In the genomic region with DNA sequence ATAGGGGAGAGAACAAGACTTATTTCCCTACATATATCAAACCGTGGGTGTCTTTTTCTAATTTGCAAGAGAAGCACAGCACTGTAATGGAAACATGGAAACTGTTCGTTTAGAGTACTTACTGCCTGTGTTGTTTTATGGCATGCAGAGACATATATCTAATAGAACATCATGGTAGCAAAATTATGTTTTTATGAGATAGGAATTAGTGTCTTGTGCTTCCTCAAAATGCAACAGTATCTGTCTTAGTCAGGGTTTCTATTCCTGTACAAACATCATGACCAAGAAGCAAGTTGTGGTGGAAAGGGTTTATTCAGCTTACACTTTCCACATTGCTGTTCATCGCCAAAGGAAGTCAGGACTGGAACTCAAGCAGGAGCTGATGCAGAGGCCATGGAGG, we compare ENCODE assay signal across 23 mouse cellular contexts. TPM values are rescaled to one million over a fixed set of nuclear protein-coding genes. Genes with fewer than 3 reads are reported as not detected.
DNase-seq lines count a peak whose midpoint lies in the region; ATAC-seq and TF ChIP-seq lines count a peak whose summit lies in the region.
"Had no signal": no experiment of that assay in that cellular context is flagged by ENCODE, and none has a peak within 500 bp of the region (broad histone marks: within the 10 kb centered on the region; RNA-seq: fewer than 3 reads in every experiment).

No protein-coding gene starts in this region.

- peak overlapping the region; percentile 41; the same call in 1 of the 2 replicates for H3K27ac ChIP-seq in forebrain, embryonic 10.5 days
- no peak overlapping the region for H3K27ac ChIP-seq in forebrain, embryonic 14.5 days (ENCODE audit: low read depth, low read length)
- H3K27ac ChIP-seq in MEL (ENCODE audit: control insufficient read depth, low read depth, low read length), result peak overlapping the region; percentile 98
- peak overlapping the region; percentile 36 for H3K27ac ChIP-seq in macrophage
- H3K27ac ChIP-seq: embryonic facial prominence, embryonic 15.5 days; limb, embryonic 13.5 days; lung, embryonic 15.5 days; midbrain, embryonic 13.5 days; neural tube, embryonic 12.5 days had no signal

- no peak overlapping the region for H3K9ac ChIP-seq in forebrain, embryonic 14.5 days (ENCODE audit: low read length)
- peak overlapping the region; percentile 53 for H3K9ac ChIP-seq in MEL (ENCODE audit: control insufficient read depth, low read depth, low read length, poor library complexity, severe bottlenecking)
- H3K9ac ChIP-seq: embryonic facial prominence, embryonic 15.5 days; forebrain, embryonic 12.5 days; limb, embryonic 13.5 days; lung, embryonic 15.5 days; midbrain, embryonic 13.5 days; neural tube, embryonic 12.5 days had no signal

- H3K27me3 ChIP-seq in forebrain, embryonic 10.5 days (ENCODE audit: poor library complexity, severe bottlenecking), result peaks cover 11% of the 10 kb centered on the region
- H3K27me3 ChIP-seq in forebrain, embryonic 14.5 days (replicated peaks; ENCODE audit: control insufficient read depth, insufficient read depth, low read length), result no peaks in the 10 kb centered on the region
- H3K27me3 ChIP-seq in MEL (ENCODE audit: control insufficient read depth in 1 of 2, insufficient read depth in 2 of 2, low read length in 2 of 2), result no peaks in the 10 kb centered on the region
- no peaks in the 10 kb centered on the region for H3K27me3 ChIP-seq in erythroblast, embryonic 14.5 days (ENCODE audit: control insufficient read depth)
- H3K27me3 ChIP-seq: embryonic facial prominence, embryonic 15.5 days; forebrain, embryonic 12.5 days; lung, embryonic 15.5 days; neural tube, embryonic 12.5 days had no signal

- H3K36me3 ChIP-seq in forebrain, embryonic 10.5 days (replicated peaks), result no peaks in the 10 kb centered on the region
- H3K36me3 ChIP-seq in forebrain, embryonic 14.5 days (ENCODE audit: control insufficient read depth, insufficient read depth, low read length), result no peaks in the 10 kb centered on the region
- peaks cover 0 to 58% of the 10 kb centered on the region in 2 experiments; a peak in 2 of 4 replicates for H3K36me3 ChIP-seq in MEL (ENCODE audit: control insufficient read depth in 1 of 2, insufficient read depth in 2 of 2, low read length in 2 of 2)
- peaks cover 94% of the 10 kb centered on the region for H3K36me3 ChIP-seq in erythroblast, embryonic 14.5 days (ENCODE audit: control insufficient read depth)
- H3K36me3 ChIP-seq in macrophage (ENCODE audit: inconsistent target), result no peaks in the 10 kb centered on the region
- H3K36me3 ChIP-seq: embryonic facial prominence, embryonic 15.5 days; forebrain, embryonic 12.5 days; limb, embryonic 13.5 days; lung, embryonic 15.5 days; midbrain, embryonic 13.5 days; neural tube, embryonic 12.5 days had no signal

- H3K9me3 ChIP-seq in forebrain, embryonic 10.5 days, result no peaks in the 10 kb centered on the region
- no peaks in the 10 kb centered on the region for H3K9me3 ChIP-seq in forebrain, embryonic 14.5 days (replicated peaks; ENCODE audit: control insufficient read depth, low read length)
- no peaks in the 10 kb centered on the region for H3K9me3 ChIP-seq in MEL (replicated peaks; ENCODE audit: insufficient read depth, low read length)
- H3K9me3 ChIP-seq in erythroblast, embryonic 14.5 days (ENCODE audit: control insufficient read depth, low read length), result no peaks in the 10 kb centered on the region
- H3K9me3 ChIP-seq: embryonic facial prominence, embryonic 15.5 days; forebrain, embryonic 12.5 days; limb, embryonic 13.5 days; lung, embryonic 15.5 days; midbrain, embryonic 13.5 days; neural tube, embryonic 12.5 days had no signal

- TF ChIP-seq EP300 in MEL (IDR thresholded peaks at IDR 0.05; ENCODE audit: low read depth in 1 of 2, low read length in 2 of 2), result peak; percentile 94 to 96

- 92% methylated on average over 3 of the region's 3 CpGs for WGBS in forebrain, embryonic 10.5 days
- 85% methylated on average over 3 of the region's 3 CpGs for whole genome bisulfite sequencing in forebrain, embryonic 14.5 days
- WGBS in macrophage (ENCODE audit: missing documents), result 58% methylated on average over 3 of the region's 3 CpGs

- TF ChIP-seq RAD21 in MEL (IDR thresholded peaks at IDR 0.05; ENCODE audit: low read depth, low read length), result no peak

- H3K79me2 ChIP-seq in MEL (ENCODE audit: control insufficient read depth, insufficient read depth, low read length, poor library complexity), result peaks cover 20% of the 10 kb centered on the region
- H3K79me2 ChIP-seq in macrophage (ENCODE audit: inconsistent target), result no peaks in the 10 kb centered on the region

- TF ChIP-seq CTCF in MEL (IDR thresholded peaks at IDR 0.05 in 2 of 3, conservative IDR thresholded peaks at IDR 0.05 in 1 of 3; ENCODE audit: control insufficient read depth in 1 of 3, insufficient read depth in 1 of 3, low read depth in 2 of 3, low read length in 3 of 3, poor library complexity in 1 of 3, severe bottlenecking in 1 of 3), result no peak

- no peak for DNase-seq in forebrain, embryonic 10.5 days (ENCODE audit: extremely low spot score, low spot score)
- DNase-seq in forebrain, embryonic 14.5 days (ENCODE audit: low spot score), result no peak
- DNase-seq in MEL (ENCODE audit: low read depth, low spot score), result peak; percentile 86
- no peak for DNase-seq in T-cell, adult 2 months (ENCODE audit: low spot score)
- no peak for DNase-seq in frontal cortex, postnatal 10 days (ENCODE audit: low spot score in 2 of 2)
- DNase-seq: adrenal gland, adult 2 months; cerebellum, adult 11 months; cerebellum, postnatal 14 days; gastrocnemius, postnatal 25 days; kidney, postnatal 10 days; right cerebral cortex, adult 18-20 months had no signal

- no peak overlapping the region for H3K4me3 ChIP-seq in forebrain, embryonic 10.5 days
- H3K4me3 ChIP-seq in forebrain, embryonic 14.5 days (ENCODE audit: low read depth, low read length), result no peak overlapping the region
- H3K4me3 ChIP-seq in MEL (ENCODE audit: control insufficient read depth in 1 of 2, insufficient read depth in 1 of 2, low read depth in 2 of 2, low read length in 2 of 2) (no peak overlapping the region), macrophage (ENCODE audit: inconsistent target) (no peak overlapping the region)
- peak overlapping the region; percentile 66 for H3K4me3 ChIP-seq in erythroblast, embryonic 14.5 days (replicated peaks)
- H3K4me3 ChIP-seq: embryonic facial prominence, embryonic 15.5 days; forebrain, embryonic 12.5 days; limb, embryonic 13.5 days; lung, embryonic 15.5 days; midbrain, embryonic 13.5 days; neural tube, embryonic 12.5 days had no signal

- peaks cover 18% of the 10 kb centered on the region for H3K4me1 ChIP-seq in forebrain, embryonic 10.5 days
- H3K4me1 ChIP-seq in forebrain, embryonic 14.5 days (ENCODE audit: control insufficient read depth, insufficient read depth, low read length), result no peaks in the 10 kb centered on the region
- H3K4me1 ChIP-seq in MEL (ENCODE audit: control insufficient read depth in 1 of 2, insufficient read depth in 2 of 2, low read length in 2 of 2), result peaks cover 47 to 64% of the 10 kb centered on the region in 2 experiments
- H3K4me1 ChIP-seq in erythroblast, embryonic 14.5 days (ENCODE audit: control insufficient read depth), result peaks cover 93% of the 10 kb centered on the region
- H3K4me1 ChIP-seq: embryonic facial prominence, embryonic 15.5 days; limb, embryonic 13.5 days; lung, embryonic 15.5 days; neural tube, embryonic 12.5 days had no signal

- TF ChIP-seq POLR2A in MEL (IDR thresholded peaks at IDR 0.05; ENCODE audit: control insufficient read depth in 1 of 2, insufficient read depth in 1 of 2, low read depth in 1 of 2, low read length in 2 of 2, poor library complexity in 1 of 2), result no peak

- no peak for ATAC-seq in forebrain, embryonic 14.5 days
- no peak for ATAC-seq in activated CD4-positive, CD25-positive, alpha-beta regulatory T cell, adult 4 months
- ATAC-seq: CD4-positive, CD25-positive, alpha-beta regulatory T cell, adult 4 months; hindbrain, embryonic 16.5 days; intestine, postnatal 0 days; midbrain, embryonic 13.5 days had no signal

- H3K4me2 ChIP-seq in forebrain, embryonic 14.5 days (ENCODE audit: low read length), result no peak overlapping the region
- H3K4me2 ChIP-seq: embryonic facial prominence, embryonic 15.5 days; forebrain, embryonic 12.5 days; limb, embryonic 13.5 days; lung, embryonic 15.5 days; midbrain, embryonic 13.5 days; neural tube, embryonic 12.5 days had no signal

TF ChIP-seq in MEL, 35 proteins besides CTCF, POLR2A, EP300 and RAD21 (continues in another document):
- TF ChIP-seq MAX (IDR thresholded peaks at IDR 0.05; ENCODE audit: low read length) (no peak), HCFC1 (IDR thresholded peaks at IDR 0.05; ENCODE audit: low read depth, low read length) (no peak)

RNA-seq across cellular contexts. Expression of gene Tspan33, which starts 8.1 kb away (rescaled TPM):
- polyA plus RNA-seq in forebrain, embryonic 10.5 days (2016; fragmentation: Nextera tagmentation; extraction: Ambion mirVana), result 11.5 and 13.3 TPM in 2 replicates
- polyA plus RNA-seq in forebrain, embryonic 14.5 days (2014; fragmentation: Nextera tagmentation; extraction: Ambion mirVana), result 2.2 TPM in 2 replicates
- 20.6 and 41.7 TPM in 2 replicates for total RNA-seq in MEL (2012; rRNA removed)
- polyA plus RNA-seq in MEL (2012; ENCODE audit: insufficient read depth in 1 of 2, insufficient read length in 2 of 2, low read depth in 1 of 2, low replicate concordance in 2 of 2, missing spikeins in 1 of 2), result 10 to 100 TPM in 1 of 2 experiments, not detected in 1; 64.5 TPM
- 91.5 and 99.6 TPM in 2 replicates for polyA plus RNA-seq in erythroblast, embryonic 14.5 days (2012)
- total RNA-seq in macrophage (2018; cell fraction: chromatin; rRNA removed), result 10 to 100 TPM in 6 of 26 experiments, 1 to 10 TPM in 20; 1.7 to 37.2 (median 4.8) TPM
- 1 to 10 TPM in 23 of 26 experiments, under 1 TPM in 3; 0.77 to 5.5 (median 1.9) TPM for total RNA-seq in macrophage (2018; cell fraction: cytosol; rRNA removed)
- 10 to 100 TPM in 5 of 26 experiments, 1 to 10 TPM in 21; 1.2 to 20.8 (median 3.9) TPM for total RNA-seq in macrophage (2018; cell fraction: nucleus; rRNA removed)
- 0.90 to 9.9 TPM (median 1.4 TPM) in 3 replicates for polyA plus RNA-seq in macrophage (2018)
- polyA plus RNA-seq in activated CD4-positive, CD25-positive, alpha-beta regulatory T cell, adult 4 months (2017; shearing (Covaris generic)), result under 1 TPM in 1 of 2 experiments, not detected in 1; 0.21 TPM

RNA-seq across cellular contexts. Expression of gene Smo, which starts 33.2 kb away (rescaled TPM):
- 51.2 and 52.7 TPM in 2 replicates for polyA plus RNA-seq in forebrain, embryonic 10.5 days (2016; fragmentation: Nextera tagmentation; extraction: Ambion mirVana)
- polyA plus RNA-seq in forebrain, embryonic 14.5 days (2014; fragmentation: Nextera tagmentation; extraction: Ambion mirVana), result 9.7 and 10.4 TPM in 2 replicates
- 52.0 and 62.6 TPM in 2 replicates for total RNA-seq in MEL (2012; rRNA removed)
- polyA plus RNA-seq in MEL (2012; ENCODE audit: insufficient read depth in 1 of 2, insufficient read length in 2 of 2, low read depth in 1 of 2, low replicate concordance in 2 of 2, missing spikeins in 1 of 2) (10 to 100 TPM in 1 of 2 experiments, not detected in 1; 83.7 TPM), macrophage (2018) (0.36 to 7.0 TPM (median 2.7 TPM) in 3 replicates)
- polyA plus RNA-seq in erythroblast, embryonic 14.5 days (2012), result 0.30 and 0.42 TPM in 2 replicates
- 1 to 10 TPM in 19 of 26 experiments, under 1 TPM in 5, not detected in 2; 0.26 to 7.6 (median 1.7) TPM for total RNA-seq in macrophage (2018; cell fraction: chromatin; rRNA removed)
- 1 to 10 TPM in 14 of 26 experiments, under 1 TPM in 12; 0.08 to 3.8 (median 1.1) TPM for total RNA-seq in macrophage (2018; cell fraction: cytosol; rRNA removed)
- 10 to 100 TPM in 1 of 26 experiments, 1 to 10 TPM in 11, under 1 TPM in 14; 0.22 to 11.3 (median 0.85) TPM for total RNA-seq in macrophage (2018; cell fraction: nucleus; rRNA removed)
- polyA plus RNA-seq in activated CD4-positive, CD25-positive, alpha-beta regulatory T cell, adult 4 months (2017; shearing (Covaris generic)), result under 1 TPM in 1 of 2 experiments, not detected in 1; 0.48 TPM
